Mouse (Mus musculus) cortical plate, adult 2 months (tissue): ENCODE measurements around the gene Kctd21.

Experiments used
- CTCF ChIP-seq: fragments of 200-500 bp; IDR thresholded peaks from 2 replicates; pipeline ENCODE4 v1.5.1; 2011; ENCODE audit warnings: mild to moderate bottlenecking, control low read depth, low read length; ENCODE audit not compliant: insufficient read depth; ENCODE audit errors: extremely low read depth
- POLR2A ChIP-seq: fragments of 200-500 bp; IDR thresholded peaks from 2 replicates; pipeline ENCODE4 v1.6.1; 2011; ENCODE audit warnings: mild to moderate bottlenecking, low read length, control low read depth; ENCODE audit not compliant: insufficient read depth; ENCODE audit errors: extremely low read depth

DNA sequence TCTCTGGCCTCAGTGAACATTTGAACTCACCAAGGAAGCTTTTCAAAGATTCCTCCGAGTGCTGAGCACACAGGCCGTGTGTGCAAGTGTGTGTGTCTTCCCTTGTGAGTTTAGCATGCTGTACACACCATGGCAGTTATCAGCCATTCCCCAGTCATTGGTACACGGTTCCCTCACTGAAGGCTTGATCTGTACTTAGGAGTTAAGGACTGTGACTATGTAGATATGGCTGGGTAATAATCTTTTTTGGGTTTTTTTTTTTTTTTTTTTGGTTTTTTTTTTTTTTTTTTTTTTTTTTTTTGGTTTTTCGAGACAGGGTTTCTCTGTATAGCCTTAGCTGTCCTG is 14.7 kb downstream of the Kctd21 start:
- TF ChIP-seq CTCF (no peak), POLR2A (no peak)
